In genomic region chr15:81925760-81926445, GRCm38 (mm10) we compare ENCODE assay signal across 8 mouse cellular contexts. TPM values are rescaled to one million over a fixed set of nuclear protein-coding genes. Genes with fewer than 3 reads are reported as not detected.
A peak's percentile ranks its signal among the peaks of the same experiment; 100 is the strongest.
DNase-seq lines count a peak whose midpoint lies in the region; ATAC-seq and TF ChIP-seq lines count a peak whose summit lies in the region.

TSS of gene Polr3h (minus strand) at chr15:81926240.

- H3K9ac ChIP-seq in heart, embryonic 11.5 days (ENCODE audit: low read depth, low read length): peak within 1 kb of the TSS; percentile 83
- peak within 1 kb of the TSS; percentile 82 for H3K9ac ChIP-seq in kidney, embryonic 16.5 days (replicated peaks; ENCODE audit: low read length)
- H3K9ac ChIP-seq in liver, adult 2 months (ENCODE audit: low read depth, low read length): peak within 1 kb of the TSS; percentile 54

- H3K79me3 ChIP-seq in C2C12 (ENCODE audit: low read depth): peaks cover 26% of the 10 kb centered on the region

- H3K4me2 ChIP-seq in heart, embryonic 11.5 days: peak within 1 kb of the TSS; percentile 94
- H3K4me2 ChIP-seq in kidney, embryonic 16.5 days (replicated peaks; ENCODE audit: low read depth, low read length): peak within 1 kb of the TSS; percentile 78
- H3K4me2 ChIP-seq in myocyte (ENCODE audit: low read depth): peak within 1 kb of the TSS; percentile 98

- H3K27ac ChIP-seq in heart, embryonic 11.5 days (ENCODE audit: low read depth, low read length): peak within 1 kb of the TSS; percentile 1; the same call in 1 of the 2 replicates
- H3K27ac ChIP-seq in kidney, embryonic 16.5 days (ENCODE audit: low read length): peak within 1 kb of the TSS; percentile 55; the same call in 1 of the 2 replicates
- H3K27ac ChIP-seq in liver, adult 2 months (replicated peaks; ENCODE audit: insufficient read depth, low read depth, low read length): no peak within 1 kb of the TSS

- ATAC-seq in heart, embryonic 11.5 days (replicated peaks; ENCODE audit: insufficient number of reproducible peaks, low FRiP score, low TSS enrichment): peak; percentile 93
- peak; percentile 93 for ATAC-seq in kidney, embryonic 16.5 days (ENCODE audit: low FRiP score, low TSS enrichment)

- H3K27me3 ChIP-seq in C2C12 (ENCODE audit: control insufficient read depth, insufficient read depth, insufficient read length): no peaks in the 10 kb centered on the region
- no peaks in the 10 kb centered on the region for H3K27me3 ChIP-seq in erythroblast, embryonic 14.5 days (ENCODE audit: control insufficient read depth)
- H3K27me3 ChIP-seq in heart, embryonic 11.5 days (ENCODE audit: control insufficient read depth, insufficient read depth, low read length): no peaks in the 10 kb centered on the region
- no peaks in the 10 kb centered on the region for H3K27me3 ChIP-seq in kidney, embryonic 16.5 days (ENCODE audit: insufficient read depth, low read length)
- no peaks in the 10 kb centered on the region for H3K27me3 ChIP-seq in liver, adult 2 months (ENCODE audit: control insufficient read depth, insufficient read depth, low read length)
- no peaks in the 10 kb centered on the region for H3K27me3 ChIP-seq in myocyte (ENCODE audit: control insufficient read depth, insufficient read depth, insufficient read length)
- no peaks in the 10 kb centered on the region for H3K27me3 ChIP-seq in splenic B cell, adult 2 months (ENCODE audit: control insufficient read depth, insufficient read depth, low read length, poor library complexity, severe bottlenecking)

- no peak for TF ChIP-seq CTCF in C2C12 (IDR thresholded peaks at IDR 0.05; ENCODE audit: control insufficient read depth, insufficient read depth, insufficient read length)
- TF ChIP-seq CTCF in brain, embryonic 14.5 days (IDR thresholded peaks at IDR 0.05; ENCODE audit: borderline replicate concordance, extremely low read depth, insufficient read depth, insufficient read length): no peak
- no peak for TF ChIP-seq CTCF in liver, adult 2 months (IDR thresholded peaks at IDR 0.05; ENCODE audit: low read depth, low read length)

- H3K36me3 ChIP-seq in C2C12 (ENCODE audit: control insufficient read depth, insufficient read depth) (peaks cover 23% of the 10 kb centered on the region), myocyte (ENCODE audit: control insufficient read depth, insufficient read depth) (no peaks in the 10 kb centered on the region)
- peaks cover 43% of the 10 kb centered on the region for H3K36me3 ChIP-seq in erythroblast, embryonic 14.5 days (ENCODE audit: control insufficient read depth)
- no peaks in the 10 kb centered on the region for H3K36me3 ChIP-seq in heart, embryonic 11.5 days (ENCODE audit: control insufficient read depth, insufficient read depth, low read length)
- H3K36me3 ChIP-seq in kidney, embryonic 16.5 days (ENCODE audit: insufficient read depth, low read length): no peaks in the 10 kb centered on the region
- H3K36me3 ChIP-seq in liver, adult 2 months (ENCODE audit: control insufficient read depth, insufficient read depth, low read length): no peaks in the 10 kb centered on the region
- no peaks in the 10 kb centered on the region for H3K36me3 ChIP-seq in splenic B cell, adult 2 months (ENCODE audit: control insufficient read depth, insufficient read depth, low read length, poor library complexity, severe bottlenecking)

- peak; percentile 99 for DNase-seq in brain, embryonic 14.5 days (ENCODE audit: low read depth)
- peak; percentile 84 for DNase-seq in liver, adult 2 months (ENCODE audit: extremely low read depth, low read depth, low spot score)
- peak; percentile 98 for DNase-seq in splenic B cell, adult 2 months (ENCODE audit: low read depth, low spot score)

- H3K9me3 ChIP-seq in erythroblast, embryonic 14.5 days (ENCODE audit: control insufficient read depth, low read length): no peaks in the 10 kb centered on the region
- H3K9me3 ChIP-seq in heart, embryonic 11.5 days (replicated peaks; ENCODE audit: control insufficient read depth, low read length): no peaks in the 10 kb centered on the region
- no peaks in the 10 kb centered on the region for H3K9me3 ChIP-seq in kidney, embryonic 16.5 days (ENCODE audit: low read length)

- H3K79me2 ChIP-seq in C2C12 (ENCODE audit: control insufficient read depth, insufficient read depth) (peaks cover 50% of the 10 kb centered on the region), myocyte (ENCODE audit: control insufficient read depth, insufficient read depth) (peaks cover 27% of the 10 kb centered on the region)
- H3K79me2 ChIP-seq in liver, adult 2 months (ENCODE audit: control insufficient read depth, insufficient read depth, low read length): peaks cover 2% of the 10 kb centered on the region; the same call in 1 of the 2 replicates

- TF ChIP-seq POLR2A in brain, embryonic 14.5 days (IDR thresholded peaks at IDR 0.05; ENCODE audit: borderline replicate concordance, extremely low read depth, insufficient read depth, insufficient read length, poor library complexity, severe bottlenecking): 0 out of 2 replicates have a peak, but pooled peaks have one; percentile 30
- no peak for TF ChIP-seq POLR2A in liver, adult 2 months (IDR thresholded peaks at IDR 0.05; ENCODE audit: extremely low read depth, insufficient read depth, low read length)
- TF ChIP-seq POLR2A in myocyte (IDR thresholded peaks at IDR 0.05; ENCODE audit: insufficient read length, low read depth): peak; percentile 96

- peaks cover 65% of the 10 kb centered on the region for H3K4me1 ChIP-seq in erythroblast, embryonic 14.5 days (ENCODE audit: control insufficient read depth)
- peaks cover 14% of the 10 kb centered on the region for H3K4me1 ChIP-seq in heart, embryonic 11.5 days (ENCODE audit: control insufficient read depth, insufficient read depth, low read length)
- peaks cover 46% of the 10 kb centered on the region for H3K4me1 ChIP-seq in kidney, embryonic 16.5 days (ENCODE audit: insufficient read depth, low read length)
- H3K4me1 ChIP-seq in liver, adult 2 months (ENCODE audit: control insufficient read depth, insufficient read depth, low read length): peaks cover 9% of the 10 kb centered on the region; the same call in 1 of the 2 replicates

- under 1% methylated on average over 52 of the region's 54 CpGs for WGBS in heart, embryonic 11.5 days (ENCODE audit: insufficient replicate concordance)
- WGBS in kidney, embryonic 16.5 days: 1% methylated on average over 54 of the region's 54 CpGs
- WGBS in liver, adult 2 months: 1% methylated on average over 54 of the region's 54 CpGs

- H3K4me3 ChIP-seq in C2C12 (ENCODE audit: insufficient read depth, poor library complexity, severe bottlenecking) (peak within 1 kb of the TSS; percentile 76), myocyte (peak within 1 kb of the TSS; percentile 52)
- H3K4me3 ChIP-seq in erythroblast, embryonic 14.5 days (replicated peaks): peak within 1 kb of the TSS; percentile 72
- peak within 1 kb of the TSS; percentile 85 for H3K4me3 ChIP-seq in heart, embryonic 11.5 days (ENCODE audit: low read depth, low read length)
- H3K4me3 ChIP-seq in kidney, embryonic 16.5 days (ENCODE audit: low read length): peak within 1 kb of the TSS; percentile 75
- peak within 1 kb of the TSS; percentile 66 for H3K4me3 ChIP-seq in liver, adult 2 months (ENCODE audit: insufficient read depth, low read depth, low read length)

- H3ac ChIP-seq in C2C12 (ENCODE audit: control insufficient read depth, insufficient read length, low read depth) (peak within 1 kb of the TSS; percentile 76), myocyte (ENCODE audit: control insufficient read depth, insufficient read length) (peak within 1 kb of the TSS; percentile 2)

TF ChIP-seq in C2C12, 6 proteins besides CTCF, POLR2A, EP300 and RAD21:
- TF ChIP-seq CEBPB (IDR thresholded peaks at IDR 0.05; ENCODE audit: low read depth) (no peak), MYOG (IDR thresholded peaks at IDR 0.05; ENCODE audit: control insufficient read depth, extremely low read depth, insufficient read length) (no peak), MAX (IDR thresholded peaks at IDR 0.05) (peak; percentile 100)

TF ChIP-seq in myocyte, 11 proteins besides CTCF, POLR2A, EP300 and RAD21:
- peak in 1 of 3 experiments; percentile 20 for TF ChIP-seq MYOD1 (IDR thresholded peaks at IDR 0.05; ENCODE audit: control insufficient read depth in 1 of 3, insufficient read length in 2 of 3, low read depth in 2 of 3)
- peak; percentile 30 for TF ChIP-seq E2F4 (IDR thresholded peaks at IDR 0.05; ENCODE audit: insufficient read depth)
- TF ChIP-seq POLR2AphosphoS2 (IDR thresholded peaks at IDR 0.05; ENCODE audit: insufficient read length, low read depth): peak; percentile 93
- TF ChIP-seq REST (IDR thresholded peaks at IDR 0.05; ENCODE audit: insufficient read depth, insufficient read length): no peak
- peak in 2 of 3 experiments; percentile 5 to 7 for TF ChIP-seq MYOG (IDR thresholded peaks at IDR 0.05; ENCODE audit: control insufficient read depth in 1 of 3, insufficient read depth in 1 of 3, insufficient read length in 2 of 3, low read depth in 2 of 3)
- peak; percentile 81 for TF ChIP-seq SRF (IDR thresholded peaks at IDR 0.05; ENCODE audit: control insufficient read depth, insufficient read length, low read depth)
- TF ChIP-seq TCF12 (IDR thresholded peaks at IDR 0.05; ENCODE audit: insufficient read depth, poor library complexity, severe bottlenecking): no peak
- no peak for TF ChIP-seq USF1 (IDR thresholded peaks at IDR 0.05; ENCODE audit: low read depth)
- peak; percentile 95 for TF ChIP-seq MAX (IDR thresholded peaks at IDR 0.05; ENCODE audit: low read depth)
- no peak for TF ChIP-seq TCF3 (IDR thresholded peaks at IDR 0.05; ENCODE audit: insufficient read length, low read depth)
- no peak for TF ChIP-seq CEBPB (IDR thresholded peaks at IDR 0.05; ENCODE audit: insufficient read depth, poor library complexity, severe bottlenecking)

RNA-seq across cellular contexts. Expression of gene Polr3h, which starts in this region (rescaled TPM):
- polyA plus RNA-seq in C2C12 (2012; fragmentation: generic; extraction: Trizol) (164 TPM), myocyte (2012; fragmentation: generic; extraction: Trizol) (247 TPM)
- 30.8 and 34.4 TPM in 2 replicates for polyA plus RNA-seq in brain, embryonic 14.5 days (2012; rRNA removed)
- polyA plus RNA-seq in erythroblast, embryonic 14.5 days (2012): 5.2 and 7.4 TPM in 2 replicates
- 120 and 121 TPM in 2 replicates for polyA plus RNA-seq in heart, embryonic 11.5 days (2014; fragmentation: Nextera tagmentation; extraction: Ambion mirVana)
- polyA plus RNA-seq in kidney, embryonic 16.5 days (2015; fragmentation: Nextera tagmentation; extraction: Ambion mirVana): 95.5 and 98.5 TPM in 2 replicates
- 6.4 and 7.3 TPM in 2 replicates for total RNA-seq in liver, adult 2 months (2014; rRNA removed)
- polyA plus RNA-seq in liver, adult 2 months (2012; rRNA removed): 6.8 and 8.3 TPM in 2 replicates
